Mouse (Mus musculus) liver, postnatal 0 days (tissue): ENCODE results near the gene Cdc42.

Experiments used
- CTCF ChIP-seq: sonication (generic); IDR thresholded peaks from 2 replicates; pipeline ENCODE4 v1.5.1; 2016; ENCODE audit warnings: antibody characterized with exemption, low read depth
- EP300 ChIP-seq: IDR thresholded peaks from 2 replicates; pipeline ENCODE4 v1.6.1; 2016; ENCODE audit warnings: antibody characterized with exemption, low read depth, mild to moderate bottlenecking

DNA sequence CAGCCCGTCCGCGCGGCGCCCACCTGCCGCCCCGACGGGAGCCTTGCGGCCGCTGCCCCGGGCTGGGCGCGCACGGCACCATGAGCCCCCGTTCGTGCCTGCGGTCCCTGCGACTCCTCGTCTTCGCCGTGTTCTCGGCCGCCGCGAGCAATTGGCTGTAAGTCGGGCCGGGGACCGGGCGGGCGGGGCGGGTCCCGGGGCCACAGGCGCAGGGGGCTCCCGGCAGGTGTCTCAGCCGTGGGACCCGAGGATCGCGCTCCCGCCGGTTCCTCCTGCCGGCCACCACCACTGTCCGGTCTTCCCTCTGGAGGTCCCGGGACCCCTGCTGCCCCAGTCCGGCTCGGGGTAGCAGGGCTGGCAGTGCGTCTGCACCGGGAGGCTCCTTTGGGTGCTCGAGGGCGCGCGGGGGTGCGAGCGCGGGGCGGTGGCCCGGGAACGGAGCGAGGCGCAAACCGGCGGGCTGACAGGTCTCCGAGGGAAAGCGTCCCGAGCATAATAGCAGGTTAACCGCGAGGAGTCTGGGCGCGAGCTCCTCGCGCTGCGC lies 79.8 kb downstream of the Cdc42 start:
- TF ChIP-seq CTCF (no peak), EP300 (no peak)
